Mouse (Mus musculus) kidney, postnatal 36 days (tissue): ENCODE measurements around the gene Asxl2.
"Not testable (repeated sequence)": the region's sequence is repeated elsewhere in the genome, so short reads cannot be mapped to it uniquely, and the experiment has no call there.

Experiments
- DNase-seq, 2 experiments: peaks; one replicate each; pipeline ENCODE4 v3.0.0; 2021 to 2022; ENCODE audit warnings: mixed read lengths in 2 of 2

The Asxl2 gene

DNA sequence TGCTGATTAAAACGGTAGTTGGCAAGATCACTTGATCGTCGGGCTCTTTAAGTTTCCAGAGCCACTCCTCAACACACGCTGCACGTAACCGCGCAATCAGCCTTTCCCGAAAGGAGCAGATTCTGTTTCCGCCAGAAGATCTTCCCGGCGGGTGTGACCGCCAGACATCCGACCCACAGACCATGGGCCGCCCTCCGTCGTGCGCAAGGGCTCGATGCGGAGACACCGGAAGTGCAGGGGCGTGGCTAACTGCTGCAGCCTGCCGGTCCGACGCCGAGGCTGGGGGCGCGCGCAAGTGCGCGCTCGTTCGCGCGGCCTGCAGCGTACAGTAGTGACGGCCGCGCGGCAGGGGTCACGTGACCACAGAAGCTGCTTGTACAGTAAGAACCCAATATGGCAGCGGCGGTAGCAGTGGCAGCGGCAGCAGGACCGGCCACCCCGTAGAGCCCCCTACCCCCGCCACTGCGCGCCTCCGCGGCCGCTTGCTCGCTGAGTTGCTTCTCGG, at the start of gene Asxl2:
Gene Asxl2 (plus strand): TSS at position 328 of the 505 bp plus-strand sequence.
- peak; percentile 100 for DNase-seq

DNA sequence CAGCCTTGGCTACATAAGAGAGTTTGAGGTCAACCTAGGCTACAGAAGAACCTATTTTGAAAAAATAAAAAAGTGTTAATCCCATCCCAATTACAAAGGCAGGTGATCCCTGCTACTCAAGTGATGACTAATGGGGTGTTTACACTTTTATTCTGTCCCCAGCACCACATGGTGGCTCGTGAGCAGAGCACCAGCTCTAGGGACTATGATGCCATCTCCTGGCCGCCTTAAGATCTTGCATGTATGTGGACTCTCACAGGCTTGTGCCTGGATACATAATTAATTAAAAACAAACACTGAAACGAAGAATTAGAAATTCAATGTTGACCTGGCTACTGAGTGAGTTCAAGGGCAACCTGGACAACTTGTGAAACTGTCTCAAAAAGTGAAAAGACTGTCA, 49.5 kb upstream of the Asxl2 start:
- peak in 1 of 2 experiments; percentile 22 for DNase-seq

DNA sequence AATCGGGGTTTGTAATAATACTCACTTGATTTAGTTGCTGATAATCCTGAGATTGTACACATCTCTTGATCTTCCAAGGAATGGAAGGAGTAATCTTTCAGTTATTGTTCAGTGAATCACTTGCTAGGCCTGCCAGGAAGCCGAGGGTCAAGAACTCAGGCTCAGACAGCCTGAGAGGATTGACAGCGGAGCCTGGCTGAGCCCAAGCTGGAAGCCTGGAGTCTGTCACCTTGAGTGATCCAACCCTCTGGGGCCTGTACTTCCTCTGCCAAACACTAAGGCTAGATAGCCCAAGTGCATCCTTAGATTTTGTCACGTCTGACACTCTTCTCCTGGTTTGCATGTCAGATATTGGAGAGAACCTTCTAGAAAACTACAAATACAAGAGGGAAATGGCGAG, 48.9 kb upstream of the Asxl2 start:
- DNase-seq = no peak

DNA sequence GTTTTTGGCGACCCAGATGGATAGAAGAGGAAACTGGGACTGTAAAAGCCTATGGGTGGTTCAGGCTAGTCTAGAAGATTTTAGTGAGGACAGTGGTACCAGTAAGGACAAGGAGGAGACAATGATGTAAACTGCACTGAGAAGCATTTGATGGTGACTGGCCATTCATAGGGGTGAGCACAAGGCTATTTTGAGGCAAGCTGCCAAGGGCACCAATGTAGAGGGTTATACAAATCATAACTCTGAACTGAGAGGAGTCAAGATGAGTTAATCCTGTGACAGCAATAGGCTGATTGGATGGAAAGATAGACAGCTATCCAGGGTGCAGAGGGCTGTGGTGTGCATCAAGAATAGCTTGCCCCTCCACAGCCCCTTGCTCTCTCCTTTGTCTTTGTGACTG, 41.8 kb upstream of the Asxl2 start:
- no peak for DNase-seq

DNA sequence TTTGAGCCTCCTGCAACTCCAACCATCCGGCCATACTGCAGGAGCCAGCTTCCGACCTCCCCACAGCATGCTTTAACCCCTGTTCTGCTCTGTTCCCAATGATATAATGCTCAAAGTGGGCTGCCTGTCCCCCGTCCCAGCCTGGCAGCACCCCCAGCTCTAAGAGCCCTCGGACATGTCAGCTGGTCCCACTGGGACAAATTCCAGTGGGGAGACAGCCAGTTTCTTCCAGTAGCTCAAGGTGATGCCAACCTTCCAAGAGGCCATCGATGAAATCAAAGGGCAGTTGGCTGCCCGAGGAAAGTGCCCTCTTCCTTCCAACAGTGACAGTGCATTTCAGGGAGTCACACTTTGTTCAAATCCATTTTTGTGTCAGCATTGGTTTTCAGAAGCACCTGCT, 41.4 kb upstream of the Asxl2 start:
- DNase-seq = no peak

DNA sequence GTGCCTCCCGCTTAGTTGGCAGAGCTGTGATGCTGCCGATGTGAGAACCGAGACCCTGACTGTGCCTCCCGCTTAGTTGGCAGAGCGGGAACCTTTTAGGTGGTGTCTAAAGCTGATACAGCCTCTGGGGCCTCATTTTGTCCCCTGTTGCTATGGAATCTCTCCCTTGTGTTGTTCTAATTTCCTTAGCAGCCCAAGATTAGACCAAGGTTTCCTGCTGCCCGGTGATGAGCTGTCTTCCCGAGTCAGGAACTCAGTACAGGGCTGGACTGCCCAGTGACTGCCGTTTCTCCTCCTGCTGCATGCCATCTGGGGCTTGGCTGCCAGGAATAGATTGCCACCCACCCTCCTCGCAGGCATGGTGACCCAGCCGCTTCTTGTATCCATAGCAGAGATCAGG, 40.7 kb upstream of the Asxl2 start:
- DNase-seq = no peak

DNA sequence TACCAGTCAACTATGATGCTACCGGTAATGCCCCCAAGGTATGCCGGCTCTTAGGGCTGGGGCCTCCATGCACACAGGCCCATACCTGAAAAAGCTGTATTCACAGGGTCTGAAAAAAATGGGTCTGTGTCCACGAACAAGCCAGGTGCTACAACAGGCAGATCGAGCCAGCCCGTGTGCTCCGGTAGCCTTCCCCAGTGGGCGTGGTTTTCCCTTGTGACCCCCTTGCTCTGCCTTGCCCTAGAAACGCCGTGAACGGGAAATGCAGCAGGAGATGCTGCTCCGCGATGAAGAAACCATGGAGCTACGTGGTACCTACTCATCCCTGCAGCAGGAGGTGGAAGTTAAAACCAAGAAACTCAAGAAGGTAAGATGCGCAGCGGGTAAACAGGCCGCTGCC, 38.8 kb upstream of the Asxl2 start:
- DNase-seq = no peak

DNA sequence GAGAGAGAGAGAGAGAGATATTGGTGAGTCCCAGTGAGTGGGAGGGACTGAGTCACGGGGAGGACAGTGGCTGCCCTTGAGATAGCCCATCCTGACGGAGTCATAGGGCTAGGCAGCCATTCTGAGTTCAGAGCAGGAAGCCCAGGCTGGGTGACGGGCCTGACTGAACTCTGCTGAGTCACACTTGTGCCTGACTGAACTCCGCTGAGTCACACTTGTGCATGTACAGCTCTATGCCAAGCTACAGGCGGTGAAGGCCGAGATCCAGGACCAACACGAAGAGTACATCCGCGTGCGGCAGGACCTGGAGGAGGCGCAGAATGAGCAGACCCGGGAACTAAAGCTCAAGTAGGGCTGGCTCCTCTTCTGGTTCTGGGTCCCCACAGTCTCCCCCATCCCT, 37.3 kb upstream of the Asxl2 start:
- no peak for DNase-seq

DNA sequence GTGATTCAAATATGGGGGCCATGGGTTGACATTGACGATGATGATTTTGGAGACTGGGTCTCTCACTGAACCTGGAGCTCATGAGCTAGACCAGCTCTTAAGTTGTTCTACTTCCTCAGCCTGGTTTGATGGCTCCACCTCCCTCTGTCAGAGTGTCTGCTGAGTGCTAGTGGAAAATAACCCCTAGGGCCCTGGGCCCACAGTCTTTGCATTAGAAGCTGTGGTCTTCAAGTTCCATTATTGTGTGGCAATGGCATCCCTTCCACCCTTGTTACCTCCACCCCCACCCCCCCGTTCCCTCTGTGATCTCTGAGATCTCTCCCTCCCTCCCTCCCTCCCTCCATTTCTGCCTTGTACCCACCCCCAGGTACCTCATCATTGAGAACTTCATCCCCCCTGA, 36.6 kb upstream of the Asxl2 start:
- DNase-seq = no peak

DNA sequence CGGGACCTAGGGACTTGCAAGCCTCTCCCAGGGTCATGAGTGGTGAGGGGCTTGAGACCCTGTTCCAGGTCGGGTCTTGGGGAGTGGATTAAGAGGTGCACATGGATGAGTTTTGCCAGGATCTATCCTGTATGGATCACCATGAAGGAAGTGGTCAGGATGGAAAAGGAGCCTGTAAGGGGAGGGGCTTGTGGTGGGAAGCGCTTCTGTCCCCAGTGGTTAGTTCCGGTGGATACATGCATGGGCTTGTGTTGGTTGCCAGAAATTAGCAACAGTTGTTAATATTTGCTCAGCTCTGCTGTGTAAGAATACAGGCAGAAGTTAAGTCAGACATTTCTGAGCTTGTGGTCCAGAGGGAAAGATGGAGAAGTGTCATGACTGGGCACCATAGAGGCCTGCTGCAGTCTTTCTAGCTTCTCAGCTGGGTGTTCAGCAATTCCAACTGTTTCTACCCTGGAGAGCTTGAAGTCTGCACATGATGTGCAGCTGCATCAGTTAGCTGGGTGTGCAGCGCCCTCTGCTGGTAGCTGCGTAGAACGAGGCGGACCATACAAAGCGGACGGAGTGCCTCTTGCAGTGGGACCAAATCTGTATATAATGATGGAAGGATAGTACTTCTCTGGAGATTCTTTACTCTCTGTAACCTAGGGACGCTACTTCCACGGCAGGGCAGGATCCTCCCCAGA, 35.9 kb upstream of the Asxl2 start:
- DNase-seq = peak; percentile 62 to 85

DNA sequence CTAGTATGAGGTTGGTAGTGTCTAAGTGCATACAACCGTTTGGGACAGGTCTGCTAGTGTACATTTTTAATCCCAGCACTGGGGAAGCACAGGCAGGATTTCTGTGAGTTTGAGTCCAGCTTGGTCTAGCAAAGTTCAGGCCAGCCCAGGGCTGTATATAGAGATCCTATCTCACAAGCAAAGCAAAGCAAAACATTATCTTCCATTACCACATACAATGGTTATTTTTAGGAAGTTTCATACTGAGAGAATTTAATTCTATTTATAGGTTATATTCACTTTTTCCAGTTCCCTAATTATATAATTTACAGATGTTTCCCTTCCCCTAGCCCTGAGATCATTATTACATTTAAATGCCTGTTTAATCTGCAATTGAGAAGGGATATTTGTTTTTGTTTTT, 35.4 kb upstream of the Asxl2 start:
- no peak for DNase-seq

DNA sequence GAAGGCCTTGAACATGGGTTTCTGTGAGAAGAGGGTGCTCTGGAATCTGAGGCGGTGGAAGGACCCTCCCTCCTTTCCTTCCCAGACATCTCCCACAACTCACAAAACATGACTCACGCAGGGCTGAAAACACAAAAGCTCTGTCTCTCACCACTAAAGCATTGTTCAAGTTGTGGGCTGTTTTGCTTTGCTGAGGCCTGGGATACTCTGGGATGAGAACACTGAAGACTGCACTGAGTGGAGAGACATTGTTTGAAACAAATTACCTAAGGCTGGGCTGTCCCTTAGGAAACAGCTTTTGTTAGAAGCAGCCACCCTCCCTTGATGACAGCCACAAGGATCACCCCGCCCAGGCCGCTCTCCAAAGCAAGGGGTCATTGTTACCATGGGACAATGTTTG, 33.5 kb upstream of the Asxl2 start:
- DNase-seq = no peak

DNA sequence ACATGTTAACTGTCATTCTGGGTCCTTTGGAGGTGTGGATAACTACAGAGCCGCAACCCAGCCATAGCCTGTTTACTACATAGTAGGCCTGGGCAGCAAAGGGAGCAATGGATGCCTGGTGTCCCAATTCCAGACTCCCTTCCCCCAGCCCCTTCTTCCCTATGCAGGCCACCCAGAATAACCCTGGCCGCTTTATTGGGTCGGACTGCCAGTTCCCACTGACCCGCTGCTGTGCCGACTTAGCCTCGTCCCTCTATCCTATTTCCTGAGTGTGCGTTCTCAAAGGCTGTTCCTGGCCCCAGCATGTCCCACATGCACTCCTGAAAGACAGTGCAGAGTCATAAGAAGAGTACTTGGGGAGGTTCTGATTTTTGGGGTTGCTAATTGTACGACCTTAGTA, 29.7 kb upstream of the Asxl2 start:
- DNase-seq = no peak

DNA sequence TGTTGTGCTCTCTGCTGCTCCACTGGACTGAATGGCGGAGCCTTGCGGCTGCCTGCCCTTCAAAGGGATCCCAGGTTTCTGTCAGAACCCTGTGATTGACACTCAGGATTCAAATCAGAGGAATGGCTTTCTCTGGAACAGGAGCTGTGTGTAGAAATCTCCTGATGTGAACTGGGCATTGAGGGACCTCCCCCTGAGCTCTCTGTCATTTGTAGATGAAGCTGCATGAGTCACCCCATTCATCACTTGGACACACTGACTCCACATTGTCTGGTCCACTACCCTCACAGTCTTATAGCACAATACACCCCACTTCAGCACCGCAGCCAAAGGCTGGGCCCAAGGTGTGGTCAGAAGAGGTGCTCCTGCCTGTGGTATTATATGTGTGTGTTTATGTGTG, 21.0 kb upstream of the Asxl2 start:
- not testable (repeated sequence) for DNase-seq

DNA sequence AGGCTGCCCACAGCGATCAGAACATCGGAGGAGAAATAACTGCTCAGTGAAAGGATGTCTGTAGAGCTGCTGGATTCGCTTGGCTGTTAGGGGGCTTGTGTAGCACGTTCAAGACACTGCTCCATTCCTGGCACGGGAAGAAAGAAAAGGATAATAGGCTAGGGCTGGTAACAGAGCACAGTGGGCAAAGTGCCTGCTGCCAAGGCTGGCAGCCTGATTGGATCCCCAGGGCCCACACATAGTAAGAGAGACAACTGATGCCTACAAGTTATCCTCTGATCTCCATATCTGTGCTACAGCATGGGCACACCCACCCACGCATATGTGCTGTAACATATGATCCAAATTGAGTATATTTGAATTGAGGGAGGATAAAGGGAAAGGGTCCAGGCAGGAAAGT, 20.1 kb upstream of the Asxl2 start:
- no peak for DNase-seq

DNA sequence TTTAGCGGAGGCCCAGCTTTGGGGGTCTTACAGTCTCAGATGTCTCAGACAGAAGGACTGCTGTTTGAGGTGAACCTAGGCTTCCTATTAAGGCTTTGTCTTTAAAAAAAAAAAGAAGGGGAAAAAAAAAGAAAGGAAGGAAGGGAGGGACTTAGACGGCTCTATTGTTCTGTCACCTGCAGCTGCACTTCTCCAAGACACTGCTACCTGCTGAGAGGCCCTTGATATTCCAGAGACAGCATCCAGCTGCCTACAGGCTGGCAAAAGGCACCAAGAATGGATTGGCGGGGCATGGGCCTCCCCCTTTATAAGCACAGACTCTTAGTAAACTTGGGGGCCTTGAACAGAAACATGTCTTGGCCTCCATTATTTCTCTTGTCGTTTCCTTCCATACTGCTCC, 11.7 kb upstream of the Asxl2 start:
- DNase-seq = no peak

DNA sequence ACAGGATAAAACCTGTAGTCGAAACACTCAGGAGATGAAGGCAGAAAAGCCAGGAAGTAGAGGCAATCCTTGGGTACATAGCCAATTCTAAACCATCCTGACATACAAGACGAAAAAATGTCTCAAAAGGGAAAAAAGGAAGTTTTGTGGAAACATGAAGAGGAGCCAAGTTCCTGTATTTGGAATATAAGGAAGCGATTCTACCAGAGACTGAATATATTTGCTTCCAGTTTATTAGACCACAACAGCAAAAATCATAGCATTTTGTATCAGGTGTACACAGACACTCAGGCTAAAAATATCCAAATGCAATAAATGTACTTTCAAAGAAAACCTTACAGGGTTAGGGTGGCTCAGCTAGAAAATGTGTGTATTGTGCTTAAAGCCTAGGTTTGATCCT, 7.9 kb upstream of the Asxl2 start:
- DNase-seq = no peak

DNA sequence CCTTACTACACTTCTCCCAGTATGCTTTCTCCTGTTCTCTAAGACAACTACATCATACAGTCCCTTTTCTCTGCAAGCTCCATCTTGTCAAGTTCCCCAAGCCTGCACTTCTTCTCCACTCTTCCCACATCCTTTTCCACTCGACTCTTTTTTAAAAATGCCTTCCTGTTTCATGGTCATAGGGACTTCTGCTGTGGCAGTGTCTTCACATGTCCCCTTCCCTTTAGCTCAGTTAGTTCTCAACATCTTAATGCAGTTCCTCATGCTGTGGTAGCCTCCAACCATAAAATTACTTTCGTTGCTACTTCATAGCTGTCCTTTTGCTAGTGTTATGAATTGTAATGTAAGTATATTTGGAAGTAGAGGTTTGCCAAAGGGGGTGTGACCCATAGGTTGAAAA, 6.1 kb upstream of the Asxl2 start:
- no peak for DNase-seq

DNA sequence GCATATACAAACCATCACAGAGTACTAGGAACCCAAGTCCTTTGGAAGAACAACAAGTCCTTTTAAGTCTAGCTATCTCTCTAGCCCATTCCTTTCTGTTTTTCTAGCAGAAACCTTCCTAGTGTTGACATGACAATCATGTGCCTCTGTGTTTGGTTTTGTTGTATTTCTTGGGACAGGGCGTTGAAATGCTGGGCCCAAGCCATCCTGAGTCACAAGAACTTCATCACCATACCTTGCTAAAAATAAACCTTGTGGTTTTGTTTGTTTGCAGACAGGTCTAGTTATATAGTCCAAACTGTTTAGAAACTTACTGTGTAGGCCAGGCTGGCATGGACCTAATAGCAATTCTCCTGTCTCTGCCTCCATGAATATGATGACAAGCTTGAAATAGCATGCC, 3.9 kb upstream of the Asxl2 start:
- DNase-seq = no peak

DNA sequence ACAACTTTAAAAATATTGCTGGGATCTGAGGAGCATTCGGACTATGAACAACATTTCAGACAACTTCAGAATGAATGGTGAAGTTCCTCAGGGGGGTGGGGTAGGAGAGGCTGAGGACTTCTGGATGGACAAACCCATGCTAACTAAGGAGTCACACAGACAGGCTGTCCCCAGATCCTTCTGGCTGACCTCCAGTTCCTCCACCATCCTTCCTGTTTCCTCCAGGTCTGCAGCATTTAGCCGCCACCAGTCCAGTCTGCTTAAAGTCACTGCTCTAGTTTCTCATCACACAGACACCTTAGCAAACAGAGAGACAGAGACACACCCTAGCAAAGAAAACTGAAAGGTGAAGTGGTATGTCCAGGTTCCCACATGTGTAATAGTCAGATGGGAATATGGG, 2.5 kb upstream of the Asxl2 start:
- DNase-seq = peak; percentile 19 to 35

DNA sequence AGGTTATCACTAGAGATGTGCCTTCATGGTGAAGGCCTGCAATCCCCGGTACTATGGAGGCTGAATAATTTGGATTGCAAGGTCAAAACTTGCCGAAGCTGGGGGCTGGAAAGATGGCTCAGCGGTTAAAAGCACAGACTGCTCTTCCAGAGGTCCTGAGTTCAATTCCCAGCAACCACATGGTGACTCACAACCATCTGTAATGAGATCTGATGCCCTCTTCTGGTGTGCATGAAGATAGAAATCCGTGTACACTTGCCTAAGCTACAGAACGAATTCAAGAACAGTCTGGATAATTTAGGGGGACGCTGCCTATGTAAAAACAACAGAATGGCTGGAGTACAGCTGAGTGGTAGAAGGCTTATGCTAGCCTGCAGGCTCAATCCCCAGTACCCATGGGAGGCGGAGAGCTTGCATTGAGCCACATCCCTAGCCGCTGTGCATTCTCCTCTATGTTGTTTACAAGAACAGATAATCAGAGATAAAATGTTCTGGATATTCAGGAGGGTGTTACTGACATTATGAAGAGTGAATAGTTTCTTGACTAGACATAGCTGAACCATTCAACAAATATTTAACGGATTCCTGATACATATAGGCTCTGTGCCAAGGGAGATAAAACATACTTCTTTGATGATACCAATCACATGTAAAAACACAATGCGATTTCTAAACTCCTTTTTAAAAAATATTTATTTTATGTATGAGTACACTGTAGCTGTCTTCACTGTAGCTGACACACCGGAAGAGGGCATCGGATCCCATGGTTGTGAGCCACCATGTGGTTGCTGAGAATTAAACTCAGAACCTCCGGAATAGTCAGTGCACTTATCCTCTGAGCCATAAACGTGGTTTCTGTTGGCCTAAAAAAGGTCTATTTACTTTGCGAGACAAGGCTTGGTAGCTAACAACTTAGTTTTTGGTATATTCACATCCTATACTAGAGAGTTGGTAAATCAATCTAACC, 999 bp upstream of the Asxl2 start:
- DNase-seq = peak; percentile 34 to 40

DNA sequence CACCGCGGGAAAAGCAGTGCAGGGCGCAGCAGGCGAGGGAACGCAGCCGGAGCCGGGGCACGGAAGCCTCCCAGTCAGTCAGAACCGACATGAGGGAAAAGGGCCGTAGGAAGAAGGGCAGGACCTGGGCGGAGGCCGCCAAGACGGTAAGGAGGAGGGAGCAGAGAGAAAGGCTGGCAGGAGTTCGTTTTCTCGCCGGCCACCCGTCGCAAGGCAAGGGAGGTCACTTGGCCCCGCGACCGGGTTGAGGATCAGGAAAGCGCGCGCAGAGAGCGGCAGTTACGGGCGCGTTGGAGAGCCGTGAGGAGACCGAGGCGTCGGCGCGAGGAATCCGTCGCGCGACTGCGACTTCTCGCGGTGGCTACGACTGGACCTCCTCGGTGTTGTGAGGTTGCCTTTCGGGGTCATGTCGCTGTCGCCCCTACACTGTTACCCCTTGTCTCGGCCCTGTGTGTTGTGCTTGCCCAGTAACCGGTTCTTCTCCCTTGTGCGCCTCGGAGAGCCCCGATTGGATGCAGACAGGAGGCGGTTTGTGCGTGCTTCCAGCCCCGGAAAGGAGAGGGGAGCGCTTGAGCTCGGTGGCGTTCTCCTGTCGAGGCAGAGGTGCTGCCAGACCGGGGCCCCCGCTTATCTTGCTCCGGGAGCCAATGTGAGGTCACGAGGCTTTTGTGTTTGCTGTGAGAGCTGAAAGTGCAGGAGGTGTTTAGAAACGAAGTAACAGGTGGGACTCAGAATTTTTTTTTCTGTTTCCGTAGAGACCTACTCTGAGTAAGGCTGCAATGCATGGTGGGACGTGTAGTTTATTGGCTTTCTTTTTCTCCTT, 621 bp downstream of the Asxl2 start:
- peak; percentile 70 to 77 for DNase-seq
